Mouse (Mus musculus) liver, embryonic 15.5 days (tissue): ENCODE measurements around the gene Plcxd3. TPM values are rescaled to one million over a fixed set of nuclear protein-coding genes. Genes with fewer than 3 reads are reported as not detected.

Experiments
- ATAC-seq: fragments of 200-750 bp; cut with Nextera tagmentation; 2 replicates; pipeline ENCODE4 v1.8.0; 2017; ENCODE audit warnings: moderate number of reproducible peaks, mild to moderate bottlenecking, moderate library complexity; ENCODE audit not compliant: insufficient read depth
- H3K27ac ChIP-seq: fragments of 300-500 bp; sonication (generic); replicated peaks from 2 replicates; pipeline ENCODE4 v1.5.1; 2015; ENCODE audit warnings: mild to moderate bottlenecking, inconsistent platforms
- H3K27me3 ChIP-seq: fragments of 300-500 bp; sonication (generic); 2 replicates; pipeline ENCODE4 v1.6.1; 2015; ENCODE audit warnings: mild to moderate bottlenecking, inconsistent platforms
- H3K36me3 ChIP-seq: fragments of 300-500 bp; sonication (generic); replicated peaks from 2 replicates; pipeline ENCODE4 v1.6.1; 2015; ENCODE audit warnings: moderate library complexity, mild to moderate bottlenecking, inconsistent platforms
- H3K4me1 ChIP-seq: fragments of 300-500 bp; sonication (generic); replicated peaks from 2 replicates; pipeline ENCODE4 v1.6.1; 2015; ENCODE audit warnings: inconsistent platforms
- H3K4me2 ChIP-seq: fragments of 300-500 bp; sonication (generic); 2 replicates; pipeline ENCODE4 v1.6.1; 2015; ENCODE audit warnings: moderate library complexity, mild to moderate bottlenecking, inconsistent platforms
- H3K4me3 ChIP-seq: fragments of 300-500 bp; sonication (generic); replicated peaks from 2 replicates; pipeline ENCODE4 v1.5.1; 2015; ENCODE audit warnings: mild to moderate bottlenecking, inconsistent platforms
- H3K9ac ChIP-seq: fragments of 300-500 bp; sonication (generic); 2 replicates; pipeline ENCODE4 v1.6.1; 2015; ENCODE audit warnings: moderate library complexity, mild to moderate bottlenecking, inconsistent platforms
- H3K9me3 ChIP-seq: fragments of 300-500 bp; sonication (generic); replicated peaks from 2 replicates; pipeline ENCODE4 v1.6.1; 2016; ENCODE audit warnings: inconsistent platforms
- WGBS: fragments of 180-500 bp; shearing (Covaris S2); methylation state at CpG from one replicate; pipeline ENCODE4 v1.1.7; 2015; ENCODE audit warnings: mixed read lengths; ENCODE audit not compliant: insufficient replicate concordance; 5-methylcytosine and 5-hydroxymethylcytosine counted together
- polyA plus RNA-seq: library from polyadenylated mRNA; unstranded; fragments of >200 nt; fragmentation: Nextera tagmentation; extraction: Ambion mirVana; gene quantifications from 2 replicates; pipeline ENCODE4 v1.2.1, GENCODE M21; 2015

The Plcxd3 gene
- polyA plus RNA-seq, 1 experiment from 2014 or later, result 0.13 TPM

DNA sequence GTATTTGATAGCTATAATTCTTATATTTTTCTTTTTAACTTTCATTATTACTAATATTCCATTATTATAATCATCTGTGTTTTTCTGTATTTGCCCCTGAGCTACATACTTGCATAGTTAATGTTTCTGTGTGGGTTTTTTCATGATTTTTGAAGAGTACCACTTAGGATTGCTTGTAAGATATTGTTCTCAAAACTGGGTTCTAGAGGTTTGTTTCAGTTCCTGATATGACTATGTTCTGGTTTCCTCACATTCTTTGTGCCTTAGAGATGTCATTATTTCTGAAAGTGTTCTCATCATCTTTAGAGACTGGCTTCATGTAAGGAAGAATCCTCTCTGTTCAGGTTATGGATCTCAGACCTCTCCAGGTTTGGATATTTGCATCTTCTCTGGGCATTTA, 12.5 kb downstream of the Plcxd3 start:
- H3K9ac ChIP-seq, result no peak overlapping the region
- H3K9me3 ChIP-seq, result no peaks in the 10 kb centered on the region
- no peak overlapping the region for H3K4me2 ChIP-seq
- no peak overlapping the region for H3K27ac ChIP-seq
- H3K27me3 ChIP-seq, result no peaks in the 10 kb centered on the region
- H3K36me3 ChIP-seq, result no peaks in the 10 kb centered on the region
- ATAC-seq, result no peak
- no peaks in the 10 kb centered on the region for H3K4me1 ChIP-seq
- no peak overlapping the region for H3K4me3 ChIP-seq

DNA sequence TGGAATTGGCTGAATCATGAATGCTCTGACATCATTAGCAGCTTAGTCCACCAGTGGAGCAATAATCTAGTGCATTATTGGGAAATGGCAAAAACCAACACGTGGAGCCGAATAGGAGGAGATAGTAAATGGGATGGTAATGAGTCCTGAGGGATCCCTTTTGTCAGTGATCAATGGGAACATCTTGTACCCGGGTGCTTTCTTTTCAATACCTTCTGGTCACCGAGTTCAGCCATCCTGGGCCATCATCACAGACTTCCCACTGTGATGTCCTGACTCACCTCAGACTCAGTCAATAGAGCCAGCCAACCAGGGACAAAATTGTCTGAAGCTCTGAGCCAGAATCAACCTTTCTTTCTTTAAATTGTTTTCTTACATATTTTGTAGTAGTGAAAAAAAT, 24.8 kb downstream of the Plcxd3 start:
- Histone ChIP-seq H3K4me3 (no peak overlapping the region), H3K36me3 (no peaks in the 10 kb centered on the region), H3K9me3 (no peaks in the 10 kb centered on the region), H3K9ac (no peak overlapping the region), H3K4me1 (no peaks in the 10 kb centered on the region), H3K27ac (no peak overlapping the region), H3K4me2 (no peak overlapping the region), H3K27me3 (no peaks in the 10 kb centered on the region)
- 53% methylated on average over 4 of the region's 4 CpGs for WGBS
- ATAC-seq, result no peak

DNA sequence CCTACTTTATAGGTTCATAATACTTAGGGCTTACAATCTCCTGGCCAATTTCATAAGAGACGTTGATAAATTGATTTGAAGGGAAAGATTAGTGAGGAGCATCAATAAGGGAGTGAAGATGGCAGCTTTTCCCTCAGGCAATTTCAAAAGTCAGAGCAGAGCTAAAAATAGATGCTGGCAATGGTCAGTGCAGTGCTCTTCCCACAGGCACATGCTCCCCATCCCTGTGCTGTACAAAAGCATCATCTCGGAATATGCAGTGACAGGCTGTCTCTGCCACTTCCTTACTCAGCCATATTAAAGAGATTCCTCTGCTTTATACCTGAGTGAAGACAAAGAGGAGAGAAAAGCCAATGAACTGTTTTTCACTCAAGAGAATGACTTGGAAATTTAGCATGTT, 36.0 kb downstream of the Plcxd3 start:
- Histone ChIP-seq H3K4me3 (no peak overlapping the region), H3K9me3 (no peaks in the 10 kb centered on the region), H3K27ac (no peak overlapping the region), H3K9ac (no peak overlapping the region), H3K4me2 (no peak overlapping the region), H3K27me3 (no peaks in the 10 kb centered on the region), H3K36me3 (no peaks in the 10 kb centered on the region), H3K4me1 (no peaks in the 10 kb centered on the region)
- 44% methylated on average over 2 of the region's 2 CpGs for WGBS
- no peak for ATAC-seq

DNA sequence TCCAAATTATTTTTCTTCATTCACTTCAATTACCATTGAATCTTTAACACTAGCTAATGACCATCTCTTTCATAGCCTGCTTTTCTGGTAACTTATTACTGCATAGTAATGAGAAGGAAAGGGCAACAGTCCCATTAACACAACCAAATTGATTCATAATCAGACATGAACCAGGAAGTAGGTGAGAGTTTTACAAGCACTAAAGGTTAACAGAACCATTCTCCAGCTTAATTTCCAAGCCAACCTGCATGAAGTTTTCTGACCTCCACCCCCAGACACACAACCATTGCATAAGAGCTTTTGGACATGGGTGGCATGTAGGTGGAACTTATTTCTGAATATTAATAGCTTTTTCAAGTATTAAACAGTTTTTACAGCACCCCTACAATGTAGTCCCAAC, 64.8 kb downstream of the Plcxd3 start:
- no peaks in the 10 kb centered on the region for H3K27me3 ChIP-seq
- no peaks in the 10 kb centered on the region for H3K9me3 ChIP-seq
- no peak overlapping the region for H3K9ac ChIP-seq
- H3K4me1 ChIP-seq, result no peaks in the 10 kb centered on the region
- H3K4me2 ChIP-seq, result no peak overlapping the region
- H3K4me3 ChIP-seq, result no peak overlapping the region
- H3K27ac ChIP-seq, result no peak overlapping the region
- no peak for ATAC-seq
- no peaks in the 10 kb centered on the region for H3K36me3 ChIP-seq

DNA sequence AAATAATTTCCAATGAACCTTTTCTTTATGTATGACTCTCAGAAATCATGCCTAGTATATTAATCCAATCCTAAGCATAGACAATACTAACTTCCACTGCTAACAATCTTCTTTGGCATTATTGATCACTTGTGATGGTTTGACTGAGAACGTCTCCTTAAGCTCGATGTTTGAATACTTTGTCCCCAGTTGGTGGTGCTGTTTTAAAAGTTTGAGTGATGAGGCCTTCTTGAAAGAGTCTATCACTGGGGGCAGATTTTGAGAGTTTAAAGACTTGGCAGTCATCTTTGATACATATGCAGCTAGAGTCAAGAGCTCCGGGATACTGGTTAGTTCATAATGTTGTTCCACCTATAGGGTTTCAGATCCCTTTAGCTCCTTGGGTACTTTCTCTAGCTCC, 120.9 kb downstream of the Plcxd3 start:
- Histone ChIP-seq H3K4me1 (no peaks in the 10 kb centered on the region), H3K36me3 (no peaks in the 10 kb centered on the region), H3K4me3 (no peak overlapping the region), H3K27me3 (no peaks in the 10 kb centered on the region), H3K4me2 (no peak overlapping the region), H3K9ac (no peak overlapping the region), H3K9me3 (no peaks in the 10 kb centered on the region), H3K27ac (no peak overlapping the region)
- no peak for ATAC-seq
- 52% methylated on average over 3 of the region's 3 CpGs for WGBS

DNA sequence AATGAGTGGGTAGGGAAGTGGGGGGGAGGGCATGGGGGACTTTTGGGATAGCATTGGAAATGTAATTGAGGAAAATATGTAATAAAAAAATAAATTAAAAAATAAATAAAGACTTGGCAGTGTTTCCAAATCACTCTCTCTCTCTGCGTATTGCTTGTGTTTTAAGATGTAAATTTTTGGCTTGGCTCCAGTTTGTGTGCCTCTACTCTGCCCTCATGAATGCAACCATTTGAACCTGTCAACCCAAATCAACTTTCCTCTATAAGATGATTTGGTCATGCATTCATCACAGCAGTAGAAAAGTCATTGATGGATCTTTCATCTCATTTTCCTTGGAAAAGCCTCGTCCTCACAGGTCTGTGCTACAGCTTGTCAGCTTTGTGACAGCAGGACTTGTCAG, 121.7 kb downstream of the Plcxd3 start:
- WGBS, result 65% methylated on average over 2 of the region's 2 CpGs
- no peaks in the 10 kb centered on the region for H3K9me3 ChIP-seq
- no peaks in the 10 kb centered on the region for H3K36me3 ChIP-seq
- H3K27ac ChIP-seq, result no peak overlapping the region
- no peaks in the 10 kb centered on the region for H3K27me3 ChIP-seq
- H3K4me1 ChIP-seq, result no peaks in the 10 kb centered on the region
- no peak overlapping the region for H3K4me3 ChIP-seq
- ATAC-seq, result no peak
- no peak overlapping the region for H3K4me2 ChIP-seq
- H3K9ac ChIP-seq, result no peak overlapping the region

DNA sequence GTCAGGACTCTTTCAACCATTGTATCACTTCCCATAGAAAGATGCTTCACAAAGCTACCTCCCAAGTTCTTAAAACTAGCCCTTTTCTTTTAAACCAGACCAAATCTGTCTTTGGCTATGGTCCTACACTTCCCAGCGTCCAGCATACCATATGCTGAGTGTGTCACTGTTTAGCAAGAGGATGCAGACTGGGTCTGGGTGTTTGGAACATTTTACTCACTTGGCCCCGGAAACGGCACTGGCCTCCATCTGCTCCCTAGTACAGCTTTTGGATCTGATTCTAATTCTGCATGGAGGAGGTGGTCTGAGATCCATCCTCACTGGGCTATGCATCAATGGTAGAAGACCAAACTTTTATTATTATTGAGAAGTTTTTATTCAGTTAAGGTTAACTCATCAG, 122.7 kb downstream of the Plcxd3 start:
- Histone ChIP-seq H3K27ac (no peak overlapping the region), H3K9me3 (no peaks in the 10 kb centered on the region), H3K4me3 (no peak overlapping the region), H3K9ac (no peak overlapping the region), H3K4me2 (no peak overlapping the region), H3K4me1 (no peaks in the 10 kb centered on the region), H3K36me3 (no peaks in the 10 kb centered on the region), H3K27me3 (no peaks in the 10 kb centered on the region)
- ATAC-seq, result no peak
- WGBS, result 63% methylated on average over 3 of the region's 3 CpGs

DNA sequence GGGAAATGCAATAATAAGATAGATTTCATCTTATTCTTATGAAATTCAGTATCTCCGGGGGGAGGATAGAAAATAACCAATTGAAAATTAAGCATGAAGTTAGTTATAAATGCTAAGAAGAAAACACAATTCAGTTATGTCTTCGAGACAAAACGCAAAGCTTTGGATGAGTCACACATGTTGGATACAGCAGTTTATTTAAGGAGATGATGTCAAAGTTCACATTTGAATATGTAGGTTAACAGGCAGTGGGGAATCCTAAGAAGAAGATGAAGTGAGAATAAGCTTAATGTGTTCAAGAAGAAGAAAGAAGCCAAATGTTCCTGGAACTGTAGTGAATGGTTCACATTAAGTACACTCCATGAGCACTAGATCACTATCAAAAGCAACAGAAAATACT, 128.1 kb downstream of the Plcxd3 start:
- no peak for ATAC-seq
- 69% methylated on average over 3 of the region's 3 CpGs for WGBS

DNA sequence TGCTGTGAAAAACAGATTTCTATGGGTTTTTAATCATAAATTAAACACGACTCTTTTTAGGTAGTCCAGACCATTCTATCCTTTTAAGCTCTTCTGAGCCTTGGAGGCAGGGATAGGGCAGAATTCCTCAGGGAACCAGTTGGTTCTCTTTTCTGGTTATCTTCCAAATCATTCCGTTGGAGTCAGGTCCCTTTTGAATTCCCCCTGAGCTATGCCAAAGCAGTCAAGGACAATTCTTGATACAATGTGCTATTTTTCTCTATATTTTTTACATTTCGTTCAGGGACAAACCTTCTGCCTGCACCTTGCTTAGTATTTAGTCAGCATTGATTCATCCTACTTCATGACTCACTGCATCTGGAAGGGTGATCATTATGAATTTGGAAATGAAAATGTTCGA, 128.5 kb downstream of the Plcxd3 start:
- WGBS, result 58% methylated on average over 4 of the region's 4 CpGs
- no peak for ATAC-seq
- no peak overlapping the region for H3K27ac ChIP-seq

More for the DNA sequence above, 128.1 kb downstream of the Plcxd3 start:
- no peaks in the 10 kb centered on the region for H3K4me1 ChIP-seq
- no peak overlapping the region for H3K4me3 ChIP-seq
- no peak overlapping the region for H3K9ac ChIP-seq
- H3K4me2 ChIP-seq, result no peak overlapping the region
- no peaks in the 10 kb centered on the region for H3K9me3 ChIP-seq
- H3K36me3 ChIP-seq, result no peaks in the 10 kb centered on the region
- H3K27me3 ChIP-seq, result no peaks in the 10 kb centered on the region
- no peak overlapping the region for H3K27ac ChIP-seq

DNA sequence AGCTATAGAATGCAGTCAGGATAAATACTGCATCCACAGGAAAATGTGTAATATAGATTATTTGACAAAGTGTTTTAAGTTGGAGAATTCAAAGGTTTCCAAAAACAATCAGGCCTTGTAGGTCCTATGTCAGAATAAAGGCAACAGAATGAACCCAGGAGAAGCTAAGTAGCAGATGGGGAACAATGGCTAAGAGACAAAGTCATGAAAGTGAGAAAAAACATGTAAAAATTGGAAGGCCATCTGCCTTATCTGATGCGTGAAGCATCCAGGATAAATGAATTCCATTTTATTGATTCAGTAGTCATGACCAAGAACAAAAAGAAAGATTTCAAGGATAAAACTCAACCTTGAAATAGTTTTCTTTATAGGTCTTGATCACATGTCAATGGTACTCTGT, 139.4 kb downstream of the Plcxd3 start:
- H3K4me1 ChIP-seq, result no peaks in the 10 kb centered on the region
- H3K9ac ChIP-seq, result no peak overlapping the region
- no peak overlapping the region for H3K4me2 ChIP-seq
- WGBS, result 60% methylated on average over 1 of the region's 1 CpGs
- H3K4me3 ChIP-seq, result no peak overlapping the region
- H3K27ac ChIP-seq, result no peak overlapping the region
- no peaks in the 10 kb centered on the region for H3K9me3 ChIP-seq
- no peaks in the 10 kb centered on the region for H3K27me3 ChIP-seq
- no peaks in the 10 kb centered on the region for H3K36me3 ChIP-seq
- ATAC-seq, result no peak

More for the DNA sequence above, 128.5 kb downstream of the Plcxd3 start:
- Histone ChIP-seq H3K9me3 (no peaks in the 10 kb centered on the region), H3K4me1 (no peaks in the 10 kb centered on the region), H3K36me3 (no peaks in the 10 kb centered on the region), H3K9ac (no peak overlapping the region), H3K27me3 (no peaks in the 10 kb centered on the region), H3K4me2 (no peak overlapping the region), H3K4me3 (no peak overlapping the region)

DNA sequence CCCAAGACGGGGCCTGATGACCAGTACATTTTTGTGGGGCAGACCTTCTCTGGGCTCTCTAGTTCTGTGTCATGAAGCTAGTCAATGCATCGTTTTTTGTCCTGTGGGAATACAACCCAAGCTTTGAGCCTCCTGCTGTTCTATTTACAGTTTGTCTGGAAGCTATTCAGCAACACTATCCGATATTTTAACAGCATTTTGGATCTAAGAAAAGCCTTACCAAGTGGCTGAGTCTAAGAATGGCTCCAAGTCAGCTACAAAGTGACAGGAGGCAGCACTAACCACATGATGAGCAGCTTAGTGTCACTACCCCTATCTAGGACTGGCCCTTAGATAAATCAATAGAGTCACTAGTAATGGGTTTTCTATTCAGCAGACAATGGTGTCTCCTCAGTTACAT, 149.3 kb downstream of the Plcxd3 start:
- no peak overlapping the region for H3K4me2 ChIP-seq
- H3K4me3 ChIP-seq, result no peak overlapping the region
- ATAC-seq, result no peak
- no peaks in the 10 kb centered on the region for H3K9me3 ChIP-seq
- no peak overlapping the region for H3K27ac ChIP-seq
- no peaks in the 10 kb centered on the region for H3K27me3 ChIP-seq
- H3K36me3 ChIP-seq, result no peaks in the 10 kb centered on the region
- no peaks in the 10 kb centered on the region for H3K4me1 ChIP-seq
- no peak overlapping the region for H3K9ac ChIP-seq
- 48% methylated on average over 3 of the region's 3 CpGs for WGBS

DNA sequence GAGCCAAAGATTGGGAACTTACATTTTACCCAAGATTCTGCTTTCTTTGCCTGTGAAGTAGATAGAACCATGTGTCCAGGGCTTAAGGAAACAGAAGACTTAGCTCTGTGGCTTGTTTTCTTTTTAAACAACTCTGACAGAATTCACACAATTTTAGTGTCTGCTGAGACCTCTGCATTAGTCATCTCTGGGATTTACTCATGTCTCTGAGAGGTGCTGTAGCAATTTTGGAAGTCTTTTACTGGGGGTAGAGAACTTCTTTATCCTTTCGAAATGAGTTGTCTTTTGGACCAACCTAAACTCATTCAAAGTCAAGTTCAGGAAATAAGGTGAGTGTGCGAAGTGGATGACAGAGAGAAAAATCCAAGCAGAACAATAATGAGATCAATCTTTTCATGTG, 158.4 kb downstream of the Plcxd3 start:
- Histone ChIP-seq H3K36me3 (no peaks in the 10 kb centered on the region), H3K4me2 (no peak overlapping the region), H3K27ac (no peak overlapping the region), H3K27me3 (no peaks in the 10 kb centered on the region), H3K9ac (no peak overlapping the region), H3K4me1 (no peaks in the 10 kb centered on the region), H3K4me3 (no peak overlapping the region), H3K9me3 (no peaks in the 10 kb centered on the region)
- ATAC-seq, result no peak
- 57% methylated on average over 2 of the region's 2 CpGs for WGBS
